Mouse (Mus musculus) retina, postnatal 1 day (tissue): ENCODE measurements at regions not wholly inside any gene's neighbourhood (a gene's known extent, or its start where the extent isn't known, plus 50 kb on each side); places are given as distances from the start of the nearest gene placed in this dataset.

Experiments used
- DNase-seq: peaks from one replicate; pipeline ENCODE4 v3.0.0-alpha.2; 2012

DNA sequence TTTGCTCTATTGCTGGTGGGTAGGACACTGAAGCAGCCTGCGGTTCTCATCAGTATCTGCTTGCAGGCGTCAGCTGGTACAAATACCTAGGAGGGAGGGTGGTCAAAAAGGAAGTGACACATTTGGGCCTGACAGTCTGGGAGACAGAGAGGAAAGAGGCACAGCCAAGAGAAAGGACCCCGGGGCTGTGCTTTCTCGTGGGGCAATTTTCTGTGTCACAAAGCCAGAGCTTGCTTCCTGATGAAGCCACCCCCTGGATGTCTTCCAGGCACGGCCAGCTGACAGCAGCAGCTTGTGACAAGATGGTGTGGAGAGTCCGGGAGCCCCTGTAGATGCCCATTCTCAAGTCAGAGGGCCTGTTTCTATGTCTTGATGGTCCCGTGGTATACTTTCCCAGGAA, 1181.8 kb upstream of the A1bg start:
- DNase-seq: peak; percentile 38

DNA sequence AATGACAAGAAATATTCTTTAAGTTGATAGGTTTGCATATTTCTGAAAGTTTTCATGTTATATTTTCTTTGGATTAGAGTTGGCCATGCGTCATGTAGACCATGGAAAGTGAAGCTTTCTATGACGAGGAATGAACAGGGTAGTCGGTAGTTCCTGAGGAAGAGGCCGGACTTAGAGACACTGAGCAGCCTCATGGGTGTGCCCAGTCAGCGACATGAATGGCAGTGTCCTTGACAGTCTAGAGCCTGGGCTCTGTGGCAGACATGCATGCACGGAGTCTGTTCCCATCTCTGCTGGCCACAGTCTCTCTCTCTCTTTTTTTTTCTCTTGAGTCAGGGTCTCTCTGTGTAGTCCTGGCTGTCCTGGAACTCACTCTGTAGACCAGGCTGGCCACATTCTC, 1176.9 kb upstream of the A1bg start:
- no peak for DNase-seq

DNA sequence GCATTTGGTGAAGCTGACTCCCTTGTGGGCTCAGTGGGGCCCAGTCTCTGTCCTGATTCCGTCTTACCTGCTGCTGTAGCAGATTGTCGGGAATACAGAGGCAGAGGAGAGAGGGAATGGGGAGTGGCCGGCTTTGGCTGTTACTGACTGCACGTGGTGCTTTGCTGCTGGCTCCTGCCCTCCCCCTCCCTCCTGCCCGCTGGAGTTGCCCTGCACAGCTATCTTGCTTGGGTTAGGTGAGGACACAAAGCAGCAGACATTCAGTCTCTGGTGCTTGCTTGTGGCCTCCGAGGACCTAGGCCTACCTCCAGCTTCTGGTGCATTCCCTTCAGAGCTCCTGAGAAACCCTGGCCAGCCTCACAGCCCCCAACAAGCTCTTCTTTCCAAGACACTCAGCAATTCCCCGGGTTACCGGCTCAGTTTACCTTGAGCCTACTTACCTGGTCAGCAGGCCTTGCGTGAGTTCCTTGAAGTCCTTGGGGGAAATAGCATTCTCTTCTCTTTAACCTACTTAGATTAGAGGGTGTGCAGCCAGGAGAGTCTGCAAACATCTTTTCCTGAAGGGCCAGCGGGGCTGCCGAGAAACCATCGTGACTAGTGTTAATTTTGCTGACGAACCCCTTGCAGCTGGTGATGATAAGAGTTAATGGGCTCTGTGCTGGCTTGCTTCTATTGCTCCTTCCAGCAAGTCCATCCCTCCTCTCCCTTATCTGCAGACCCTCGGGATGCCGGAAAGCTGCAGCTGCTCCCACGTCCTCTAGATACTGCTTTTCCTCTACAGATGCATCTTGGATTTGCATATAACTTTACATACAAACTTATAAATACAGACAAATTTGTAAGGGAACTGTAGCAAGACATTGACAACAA, 1176.2 kb upstream of the A1bg start:
- DNase-seq: no peak

DNA sequence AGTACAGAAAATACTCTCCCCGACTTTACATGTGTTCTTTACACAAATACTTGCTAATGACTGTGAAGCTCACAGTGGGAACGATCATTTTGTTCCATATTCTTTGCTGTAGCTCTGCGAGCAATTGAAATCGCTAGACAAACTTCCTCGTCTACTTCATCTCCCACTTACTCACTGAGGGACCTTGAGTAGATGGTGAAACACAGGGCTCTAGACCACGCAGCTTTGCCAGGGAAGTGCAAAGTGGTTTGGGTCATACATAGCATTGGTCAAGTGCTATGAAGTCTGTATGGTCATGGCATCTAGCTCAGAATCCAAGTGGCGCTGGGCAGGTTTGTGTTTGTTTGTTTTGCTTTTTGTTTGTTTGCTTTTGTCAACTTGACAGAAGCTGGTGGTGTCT, 1174.0 kb upstream of the A1bg start:
- no peak for DNase-seq

DNA sequence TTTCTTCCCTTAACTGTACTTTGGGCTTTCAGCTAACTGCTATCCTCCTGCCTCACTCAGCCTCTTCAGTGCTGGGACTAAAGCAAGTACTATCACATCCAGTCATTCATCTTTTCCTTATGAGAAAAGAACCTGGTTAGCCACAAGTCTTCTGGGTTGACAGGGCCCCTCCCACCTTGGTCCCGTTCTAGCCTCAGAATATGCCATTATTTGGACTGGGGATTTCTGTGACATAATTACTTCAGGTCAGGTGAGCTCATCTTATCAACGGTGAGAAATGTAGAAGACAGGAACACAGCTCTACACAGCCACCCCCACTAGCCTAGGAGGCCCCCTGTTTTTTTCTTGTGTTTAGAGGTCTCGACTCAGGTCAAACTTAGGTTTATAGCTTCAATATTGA, 1172.4 kb upstream of the A1bg start:
- DNase-seq: no peak

DNA sequence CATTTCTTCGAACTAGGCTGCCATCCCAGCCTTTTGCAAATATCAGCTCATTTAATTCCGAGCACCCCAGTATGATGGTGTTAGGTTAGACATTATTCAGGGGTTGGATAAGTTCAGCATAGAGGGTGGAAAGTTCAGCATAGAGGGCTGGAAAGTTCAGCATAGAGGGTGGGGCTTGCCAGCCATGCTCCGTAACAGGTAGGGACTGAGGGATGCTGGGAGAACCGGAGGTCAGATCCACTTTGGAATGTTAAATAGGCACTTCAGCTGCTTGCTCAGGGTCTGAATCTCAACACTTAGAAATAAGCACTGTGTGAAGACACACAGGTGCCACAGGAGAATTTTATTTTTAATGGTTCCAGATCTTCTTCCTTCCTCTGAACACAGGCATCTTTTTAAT, 1170.9 kb upstream of the A1bg start:
- no peak for DNase-seq

DNA sequence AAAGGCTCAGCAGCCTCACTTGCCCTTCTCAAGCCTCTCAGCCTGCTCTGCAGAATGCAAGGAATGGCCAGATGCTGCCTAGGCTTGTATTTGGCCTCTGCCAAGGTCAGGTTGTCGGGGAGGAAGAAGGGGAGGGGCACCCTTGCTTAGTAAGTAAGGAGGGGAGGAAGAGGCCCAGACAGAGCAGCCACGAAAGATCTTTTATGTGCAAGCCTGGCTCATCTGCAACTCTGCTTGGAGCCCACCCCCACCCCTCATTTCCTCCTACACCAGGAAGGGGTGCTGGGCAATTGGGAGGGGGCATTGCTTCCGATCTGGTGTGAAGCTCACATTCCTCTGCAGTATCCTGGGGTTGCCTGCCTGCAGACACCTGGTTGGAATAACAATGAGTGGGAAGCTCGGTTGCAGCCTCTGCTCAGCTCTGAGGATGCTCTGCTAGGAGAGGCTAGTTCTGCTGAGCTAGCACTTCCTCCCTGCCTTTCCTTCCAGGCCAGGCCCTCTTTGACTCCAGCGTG, 1169.9 kb upstream of the A1bg start:
- no peak for DNase-seq

DNA sequence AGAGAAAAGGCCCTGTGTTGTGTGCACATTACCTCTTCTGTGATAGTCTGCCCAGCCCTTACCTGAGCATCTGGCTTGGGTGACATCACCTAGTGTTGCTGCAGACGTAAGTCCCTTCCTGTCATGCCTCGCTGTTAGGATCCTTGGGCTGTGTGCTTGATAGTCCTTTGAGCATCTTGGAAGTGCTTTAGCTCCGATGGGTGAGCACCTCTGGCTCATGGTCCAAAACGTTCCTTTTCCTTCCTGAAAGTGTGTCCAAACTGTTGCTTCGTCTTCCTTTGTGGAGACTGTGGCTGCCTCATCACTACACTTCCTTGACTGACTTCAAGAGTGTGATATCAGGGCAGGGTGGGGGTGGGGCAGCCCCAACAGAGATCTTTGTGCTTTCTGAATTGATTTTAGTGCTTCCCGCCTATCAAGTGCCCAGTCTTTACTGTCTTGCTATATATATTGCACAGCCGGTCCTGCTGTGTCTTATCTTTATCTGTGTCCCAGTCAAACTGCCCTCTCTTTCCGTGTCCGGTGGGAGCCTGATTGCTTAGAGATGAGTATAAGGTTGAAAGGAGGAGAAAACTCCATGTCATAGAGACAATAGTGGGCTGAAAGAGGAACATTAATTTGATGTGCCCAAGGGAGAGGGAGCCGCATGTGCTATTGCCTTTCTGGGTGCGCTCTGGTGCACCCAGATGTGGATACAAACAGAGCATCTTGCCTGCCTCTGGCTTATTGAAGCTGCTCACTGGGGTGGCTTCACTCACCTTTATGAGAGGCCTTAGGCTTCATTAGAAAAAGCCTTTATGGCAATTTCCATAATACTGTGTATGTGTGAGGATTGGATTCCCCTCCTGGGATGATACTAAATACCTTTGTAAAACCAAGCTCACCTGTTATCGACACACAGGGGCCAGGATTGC, 1169.2 kb upstream of the A1bg start:
- DNase-seq: no peak

DNA sequence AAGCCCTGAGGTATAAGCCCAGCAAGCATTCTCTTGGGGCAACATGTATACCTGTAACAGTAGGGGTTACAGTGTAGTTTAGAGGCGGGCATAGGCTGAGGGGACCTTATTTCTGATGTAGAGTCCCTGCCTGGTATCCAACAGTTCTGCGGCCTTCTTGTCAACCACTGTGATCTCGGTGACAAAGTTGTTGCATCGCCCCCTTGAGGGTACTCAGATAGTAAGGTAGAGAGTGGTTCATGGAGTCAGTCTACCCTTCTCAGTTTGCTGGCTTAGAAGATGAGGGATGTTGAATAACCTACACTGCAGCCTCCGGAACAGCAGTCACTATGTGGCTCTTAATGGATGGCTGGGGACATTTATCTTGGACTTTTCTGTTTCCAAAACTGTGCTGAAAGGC, 1168.3 kb upstream of the A1bg start:
- no peak for DNase-seq

DNA sequence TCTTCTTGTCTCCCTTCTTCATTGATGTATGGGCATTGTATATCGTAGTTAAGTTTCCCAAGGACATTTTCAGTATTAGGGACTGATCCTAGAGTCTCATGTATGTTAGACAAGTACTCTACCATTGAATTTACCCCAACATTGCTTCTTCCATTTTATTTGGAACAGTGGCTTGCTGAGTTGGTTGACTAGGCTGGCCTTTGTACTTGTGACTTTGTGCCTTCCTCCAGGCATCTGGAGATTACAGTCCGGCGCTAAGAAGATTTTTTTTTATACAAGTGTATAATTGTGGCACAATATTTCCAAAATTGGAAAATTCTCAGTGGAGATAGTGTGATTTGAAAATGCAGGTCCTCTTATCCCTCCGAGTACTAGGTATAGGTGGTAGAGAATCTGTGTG, 1165.5 kb upstream of the A1bg start:
- no peak for DNase-seq

DNA sequence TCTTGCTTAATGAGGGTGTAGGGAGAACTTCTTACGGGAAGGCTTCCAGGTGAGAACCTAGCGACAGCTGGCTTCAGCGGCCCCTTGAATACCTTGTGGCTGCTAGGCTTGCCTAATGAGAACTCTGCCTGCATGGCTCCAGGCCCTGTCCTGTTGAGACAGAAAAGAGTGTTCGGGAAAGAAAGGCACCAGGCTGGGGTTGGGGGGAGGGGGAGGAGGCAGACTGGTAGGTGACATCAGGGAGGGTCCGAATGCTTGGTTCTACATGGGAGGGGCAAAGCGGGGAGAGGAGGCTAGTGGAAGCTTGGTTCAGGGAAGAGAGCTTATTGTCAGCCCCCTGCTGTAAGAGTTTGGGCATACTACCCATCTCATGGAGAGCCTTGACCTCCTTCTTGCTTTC, 1164.9 kb upstream of the A1bg start:
- DNase-seq: no peak

DNA sequence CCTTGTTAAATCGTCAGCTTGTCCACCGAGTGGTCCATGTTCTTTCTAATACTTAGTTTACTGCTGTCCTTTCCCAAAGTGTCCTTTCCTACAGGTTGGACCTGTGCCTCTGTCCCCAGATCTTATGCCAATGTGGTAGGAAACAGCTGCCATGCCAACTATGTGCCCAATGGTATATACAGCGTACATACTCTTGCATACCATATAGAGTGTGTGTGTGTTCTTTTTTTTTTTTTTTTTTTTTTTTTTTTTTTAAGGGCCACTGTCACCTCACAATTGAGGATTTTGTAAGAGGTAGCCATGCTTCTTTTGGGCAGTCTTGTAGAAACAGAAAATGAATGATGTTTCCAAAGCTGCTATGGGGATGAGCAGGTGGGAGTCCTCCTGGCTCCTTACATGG, 1163.2 kb upstream of the A1bg start:
- DNase-seq: no peak

DNA sequence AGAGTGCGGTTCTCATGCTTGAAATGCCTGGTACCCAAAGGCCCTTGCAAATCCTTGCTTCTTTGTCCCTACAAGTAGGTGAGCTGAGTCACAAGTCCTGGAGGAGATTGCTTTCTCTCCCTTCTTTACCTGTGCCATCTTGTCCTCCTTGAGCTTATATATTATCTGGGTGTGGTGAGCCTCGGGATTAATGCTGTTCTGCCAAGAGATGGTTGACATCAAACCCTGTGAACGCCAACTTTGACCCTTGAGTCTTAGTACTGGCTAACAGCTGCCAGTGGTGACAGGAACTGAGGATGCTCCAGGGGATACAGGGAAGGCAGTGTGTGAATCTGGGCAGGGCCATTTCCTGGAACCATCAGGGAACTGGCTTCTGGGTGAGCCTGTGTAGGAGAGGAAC, 1160.5 kb upstream of the A1bg start:
- DNase-seq: no peak

DNA sequence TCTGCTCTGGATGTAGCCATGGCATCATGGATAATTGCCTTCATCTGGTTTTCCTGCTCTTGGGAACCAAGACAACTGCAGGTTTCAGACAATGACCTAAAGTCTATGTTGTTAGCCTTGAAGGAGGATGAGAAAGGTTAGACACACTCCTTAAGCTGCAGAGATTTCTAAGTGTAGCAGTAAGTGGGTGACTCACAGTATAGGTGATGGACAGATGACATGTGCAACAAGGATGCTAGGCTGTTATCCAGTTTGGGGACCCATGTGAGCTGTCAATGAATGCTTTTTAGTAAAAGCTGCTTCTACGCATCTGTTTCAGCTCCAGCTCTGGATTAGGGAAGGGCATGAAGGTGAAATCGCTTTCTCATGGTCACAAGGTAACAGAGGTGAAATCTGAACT, 1159.7 kb upstream of the A1bg start:
- no peak for DNase-seq

DNA sequence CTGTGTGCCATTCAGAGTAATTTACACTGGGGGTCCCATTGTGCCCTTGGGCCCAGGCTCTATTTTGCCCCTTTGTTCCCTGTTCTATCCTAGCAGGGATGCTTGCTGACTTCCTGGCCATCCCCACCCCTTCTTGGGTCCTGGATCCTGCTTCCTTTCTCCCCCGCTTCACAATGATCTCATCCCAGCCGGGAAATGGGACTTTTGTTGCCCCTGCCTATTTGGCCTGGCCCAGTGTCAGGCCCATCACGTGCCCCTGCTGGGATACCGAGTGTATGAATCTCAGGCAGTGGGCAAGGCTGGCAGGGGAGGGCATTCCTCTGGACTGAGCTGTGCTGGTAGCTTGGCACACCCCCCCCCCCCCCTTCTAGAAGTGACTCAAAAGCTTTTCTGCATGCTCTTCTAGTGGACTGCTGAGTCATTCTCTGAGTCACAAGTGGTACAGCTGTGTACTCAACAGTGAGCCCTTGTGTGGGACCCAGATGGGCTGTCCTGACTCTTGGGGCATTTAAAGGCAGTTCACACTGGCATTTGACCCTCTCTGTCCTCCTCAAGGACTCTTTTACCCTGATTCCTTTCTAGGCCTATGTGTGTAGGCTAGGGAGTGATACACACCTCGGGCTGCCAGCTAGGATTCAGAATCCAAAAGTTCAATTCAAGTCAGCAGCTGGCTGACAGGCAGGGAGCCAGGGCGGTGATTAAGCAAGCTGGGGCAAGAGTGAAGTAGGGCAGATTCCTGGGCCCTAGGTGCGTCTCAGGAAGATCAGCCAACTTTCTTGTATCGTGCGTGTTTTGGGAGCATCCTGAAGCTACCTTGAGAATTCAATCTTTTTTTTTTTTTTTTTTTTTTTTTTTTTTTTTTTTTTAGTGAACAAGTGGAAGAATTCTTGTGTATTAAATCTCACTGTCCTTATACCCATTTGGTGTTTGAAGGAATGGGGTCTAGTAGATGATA, 1156.6 kb upstream of the A1bg start:
- DNase-seq: no peak

DNA sequence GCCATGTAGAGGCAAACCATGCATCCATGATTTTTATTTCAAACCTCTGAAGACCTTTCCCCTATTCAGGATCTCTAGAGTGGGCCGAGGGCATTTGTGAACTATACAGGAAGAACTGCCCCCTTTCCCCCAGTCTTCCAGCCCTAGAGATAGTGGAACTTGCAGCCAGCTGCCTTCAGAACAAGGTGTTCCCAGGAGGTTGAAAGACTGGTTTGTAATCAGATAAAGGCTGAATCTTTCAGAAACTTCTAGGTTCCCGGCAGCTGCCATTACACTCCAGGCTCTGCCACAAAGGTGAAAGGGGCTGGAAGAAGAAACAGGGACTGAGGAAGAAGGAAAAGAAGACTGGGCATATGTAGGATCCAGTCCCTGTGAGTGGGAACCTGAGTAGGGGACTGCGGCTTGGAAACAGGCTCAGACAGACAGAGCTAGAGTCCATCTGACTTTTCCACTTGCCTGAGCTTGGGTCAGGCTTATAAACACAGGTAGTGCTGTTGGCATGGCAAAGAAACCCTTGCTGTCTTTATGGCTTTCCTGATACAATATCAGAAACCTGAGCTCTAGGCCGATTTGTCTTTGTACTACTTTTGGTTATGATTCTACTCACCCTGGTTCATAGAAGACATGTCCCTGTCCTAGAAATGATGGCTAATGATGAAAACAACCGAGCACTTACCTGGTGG, 1153.9 kb upstream of the A1bg start:
- DNase-seq: no peak

DNA sequence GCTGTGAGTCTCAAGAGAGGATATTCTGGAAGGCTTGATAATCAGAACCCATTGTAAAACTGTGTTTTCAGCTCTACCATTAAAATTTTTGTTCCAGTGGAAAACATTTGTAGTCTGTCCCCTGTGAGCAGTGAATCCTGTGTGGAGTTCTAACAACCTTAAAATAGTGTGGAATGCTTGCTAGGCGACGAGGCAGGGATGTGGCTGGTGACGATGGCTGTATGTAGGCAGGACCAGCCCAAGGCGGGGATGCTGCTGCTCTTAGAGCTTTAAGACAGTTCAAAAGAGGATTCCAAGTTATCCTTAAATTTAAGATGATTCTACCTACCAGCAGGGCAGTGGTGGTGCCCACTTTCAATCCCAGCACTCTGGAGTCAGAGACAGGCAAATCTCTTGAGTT, 1151.9 kb upstream of the A1bg start:
- DNase-seq: no peak

DNA sequence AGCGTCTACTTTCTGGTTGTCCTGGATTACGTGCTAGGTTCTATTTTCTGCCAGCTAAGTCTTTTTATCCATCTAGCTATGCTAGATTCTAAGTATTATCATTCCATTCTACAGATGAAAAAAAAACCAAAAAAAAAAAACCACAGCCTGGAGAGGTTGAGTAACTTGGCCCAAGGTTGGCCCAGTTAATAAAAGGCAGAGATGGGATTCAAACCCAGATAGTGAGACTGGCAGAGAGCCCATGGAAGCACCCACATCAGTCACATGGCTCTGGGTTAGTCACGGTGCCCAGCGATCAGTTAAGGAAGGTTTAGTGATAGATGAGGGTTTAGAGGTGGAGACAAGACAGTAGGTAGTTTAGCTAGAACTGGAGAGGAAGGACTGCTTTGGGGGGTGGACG, 1150.8 kb upstream of the A1bg start:
- no peak for DNase-seq

DNA sequence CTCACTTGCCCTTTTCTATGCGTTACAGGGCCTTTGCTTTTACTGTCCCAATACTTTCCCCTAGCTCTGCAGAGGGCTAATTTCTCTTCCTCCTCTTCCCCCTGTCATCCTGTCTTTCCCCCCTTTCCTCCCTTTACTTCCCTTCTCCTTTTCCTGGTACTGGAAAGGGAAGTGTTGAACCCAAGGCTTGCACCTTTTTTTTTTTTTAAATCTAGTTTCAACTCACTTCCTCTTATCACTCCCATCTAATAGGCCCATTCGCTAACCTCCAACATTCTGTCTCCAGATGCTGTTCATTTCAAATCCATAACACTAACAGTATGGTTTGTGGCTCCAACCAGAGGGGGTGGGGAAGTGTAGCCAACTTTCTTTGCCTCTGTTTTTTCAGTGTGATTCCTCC, 1148.5 kb upstream of the A1bg start:
- DNase-seq: no peak

DNA sequence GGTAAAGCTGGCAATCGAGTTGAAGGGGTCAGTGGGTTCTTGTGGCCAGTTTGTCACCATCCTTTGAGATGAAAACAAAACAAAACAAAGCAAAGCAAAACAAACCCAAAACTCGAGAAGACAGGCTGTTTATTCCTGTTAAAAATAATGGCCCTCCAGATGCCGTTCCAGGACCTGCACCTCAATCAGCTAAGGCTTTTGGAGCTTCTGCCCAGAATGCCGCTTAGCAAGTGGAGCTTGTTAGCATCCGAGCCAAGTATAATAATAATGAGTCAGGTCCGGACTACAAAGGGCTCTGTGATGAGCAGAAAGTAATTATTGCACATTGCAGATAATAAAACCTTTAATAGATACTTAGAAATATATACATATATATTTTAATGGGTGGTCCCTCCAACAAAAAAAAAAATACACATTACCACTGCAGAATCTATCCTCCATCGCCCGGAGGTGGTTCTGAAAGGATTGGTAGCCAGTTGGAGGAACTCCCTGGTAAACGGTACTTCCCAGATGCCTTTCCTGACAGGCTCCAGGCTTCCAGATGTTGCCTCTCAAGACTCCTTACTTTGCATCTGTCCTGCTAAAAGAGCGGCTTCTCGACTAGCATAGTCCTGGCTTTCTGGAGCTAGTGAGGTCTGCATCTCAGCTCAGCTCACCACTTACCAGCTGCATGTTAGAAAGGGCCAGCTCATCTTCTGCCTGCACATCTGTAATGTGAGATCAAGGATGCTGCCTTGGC, 1145.8 kb upstream of the A1bg start:
- DNase-seq: no peak

DNA sequence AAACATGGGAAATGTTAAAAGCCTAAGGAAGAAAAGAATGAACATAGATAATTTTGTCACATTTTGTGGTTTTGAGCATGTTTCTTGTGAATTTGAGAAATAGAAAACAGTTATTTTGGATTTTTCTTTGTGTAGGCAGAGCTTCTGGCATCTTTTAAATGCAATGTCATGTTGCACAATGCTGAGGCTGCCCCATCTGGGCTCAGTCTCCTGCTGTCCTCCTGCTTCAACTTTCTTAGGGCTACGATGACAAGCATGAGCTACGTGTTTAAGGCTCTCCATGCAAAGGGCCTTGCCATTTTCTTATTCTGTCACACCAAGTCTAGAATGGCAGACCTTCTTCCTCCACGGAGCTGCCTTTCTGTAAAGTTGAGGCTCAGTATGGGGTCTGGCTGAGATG, 1141.6 kb upstream of the A1bg start:
- DNase-seq: no peak
